Mouse (Mus musculus) ES-Bruce4 (cell line): ENCODE measurements around the gene Ube4b. TPM values are rescaled to one million over a fixed set of nuclear protein-coding genes. Genes with fewer than 3 reads are reported as not detected.

ENCODE experiments used
- H3K27ac ChIP-seq: 2 replicates; pipeline ENCODE4 v1.5.1; 2012; ENCODE audit warnings: low read length, inconsistent platforms; ENCODE audit not compliant: insufficient read depth
- H3K27me3 ChIP-seq: 2 replicates; pipeline ENCODE4 v1.6.1; 2012; ENCODE audit warnings: mild to moderate bottlenecking, low read length, inconsistent platforms; ENCODE audit not compliant: control insufficient read depth, poor library complexity, insufficient read depth, severe bottlenecking
- H3K36me3 ChIP-seq: 2 replicates; pipeline ENCODE4 v1.6.1; 2012; ENCODE audit warnings: inconsistent platforms, mild to moderate bottlenecking, low read length, moderate library complexity; ENCODE audit not compliant: control insufficient read depth, poor library complexity, insufficient read depth, severe bottlenecking
- H3K4me1 ChIP-seq: one replicate; pipeline ENCODE4 v1.8.1; 2011; ENCODE audit warnings: low read length; ENCODE audit not compliant: control insufficient read depth, insufficient read depth
- H3K4me3 ChIP-seq: 2 replicates; pipeline ENCODE4 v1.5.1; 2011; ENCODE audit warnings: low read depth, mild to moderate bottlenecking, low read length
- H3K9ac ChIP-seq: 2 replicates; pipeline ENCODE4 v1.6.1; 2012; ENCODE audit warnings: low read depth, mild to moderate bottlenecking, inconsistent platforms; ENCODE audit not compliant: poor library complexity, severe bottlenecking
- H3K9me3 ChIP-seq: replicated peaks from 2 replicates; pipeline ENCODE4 v1.6.1; 2012; ENCODE audit warnings: mild to moderate bottlenecking, low read length, inconsistent platforms; ENCODE audit not compliant: control insufficient read depth, poor library complexity, insufficient read depth, severe bottlenecking
- CTCF ChIP-seq: IDR thresholded peaks from one replicate; pipeline ENCODE4 v1.8.1; 2011; ENCODE audit warnings: low read depth, low read length
- EP300 ChIP-seq: IDR thresholded peaks from 2 replicates; pipeline ENCODE4 v1.6.1; 2011; ENCODE audit warnings: low read depth, low read length; ENCODE audit not compliant: insufficient read depth
- POLR2A ChIP-seq: IDR thresholded peaks from one replicate; pipeline ENCODE4 v1.8.1; 2011; ENCODE audit warnings: low read length; ENCODE audit not compliant: insufficient read depth
- polyA plus RNA-seq: library from polyadenylated mRNA; stranded (reverse); fragments of >200 nt; gene quantifications from 2 replicates; pipeline ENCODE4 v1.2.4, GENCODE M21; 2011; ENCODE audit warnings: low read depth; ENCODE audit not compliant: missing spikeins, insufficient read depth, insufficient read length

Gene Ube4b
- polyA plus RNA-seq, 1 experiment, result 193 TPM

DNA sequence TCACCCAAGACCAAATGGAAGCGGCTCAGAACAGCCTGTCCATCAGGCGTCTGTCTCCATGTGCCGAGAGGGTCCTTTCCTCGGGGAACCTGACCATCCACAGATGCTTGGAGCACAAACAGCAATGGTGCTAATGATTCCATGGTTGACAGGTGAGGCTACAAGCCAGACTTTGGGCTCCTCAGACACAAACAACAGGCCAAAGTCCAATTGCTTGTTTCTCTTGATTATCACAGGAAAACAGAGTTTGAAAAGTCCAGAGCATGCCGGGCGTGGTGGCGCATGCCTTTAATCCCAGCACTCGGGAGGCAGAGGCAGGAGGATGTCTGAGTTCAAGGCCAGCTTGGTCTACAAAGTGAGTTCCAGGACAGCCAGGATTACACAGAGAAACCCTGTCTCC, 71.9 kb downstream of the Ube4b start:
- Histone ChIP-seq H3K27me3 (no peaks in the 10 kb centered on the region), H3K4me3 (no peak overlapping the region), H3K9me3 (no peaks in the 10 kb centered on the region), H3K9ac (no peak overlapping the region), H3K4me1 (no peaks in the 10 kb centered on the region), H3K27ac (no peak overlapping the region), H3K36me3 (peaks cover 52% of the 10 kb centered on the region)
- TF ChIP-seq POLR2A (no peak), CTCF (no peak), EP300 (no peak)

GRCm38 (mm10) chr4:149351596-149352150, 74.9 kb downstream of the Ube4b start:
- no peak overlapping the region for H3K27ac ChIP-seq
- peaks cover 59% of the 10 kb centered on the region for H3K36me3 ChIP-seq
- no peaks in the 10 kb centered on the region for H3K27me3 ChIP-seq
- no peaks in the 10 kb centered on the region for H3K4me1 ChIP-seq
- no peak for TF ChIP-seq CTCF
- no peak for TF ChIP-seq EP300
- no peak for TF ChIP-seq POLR2A
- H3K9me3 ChIP-seq, result no peaks in the 10 kb centered on the region
- no peak overlapping the region for H3K9ac ChIP-seq
- H3K4me3 ChIP-seq, result no peak overlapping the region

- H3K4me3 ChIP-seq, result no peak overlapping the region
- H3K27ac ChIP-seq, result no peak overlapping the region
- no peaks in the 10 kb centered on the region for H3K4me1 ChIP-seq
- H3K9me3 ChIP-seq, result no peaks in the 10 kb centered on the region
- H3K9ac ChIP-seq, result no peak overlapping the region
- H3K36me3 ChIP-seq, result peaks cover 52% of the 10 kb centered on the region
- no peak for TF ChIP-seq EP300
- no peak for TF ChIP-seq CTCF
- TF ChIP-seq POLR2A, result no peak
- no peaks in the 10 kb centered on the region for H3K27me3 ChIP-seq
These were observed 77.6 kb downstream of the Ube4b start for GRCm38 (mm10) chr4:149348963-149349362.

DNA sequence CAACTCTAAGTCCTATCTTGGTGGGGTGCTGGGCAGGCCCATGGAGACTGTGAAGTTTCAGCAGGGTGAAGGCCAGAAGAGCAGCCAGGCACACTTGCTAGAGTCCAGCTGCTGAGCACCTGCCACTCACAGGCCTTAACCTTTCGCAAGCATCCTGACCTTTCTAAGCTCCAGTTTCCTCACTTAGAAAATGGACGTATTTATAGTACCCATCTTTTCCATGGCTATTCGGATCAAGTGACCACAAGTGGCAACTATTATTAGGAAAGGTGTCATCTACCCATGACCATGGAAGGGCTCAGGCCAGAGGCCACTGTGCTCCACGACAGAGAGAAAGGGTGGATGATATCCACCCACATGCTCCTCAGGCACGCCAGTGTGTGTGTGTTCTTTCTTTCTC, 80.7 kb downstream of the Ube4b start:
- Histone ChIP-seq H3K27me3 (no peaks in the 10 kb centered on the region), H3K4me3 (no peak overlapping the region), H3K36me3 (peaks cover 50% of the 10 kb centered on the region), H3K4me1 (peaks cover 2% of the 10 kb centered on the region), H3K27ac (no peak overlapping the region), H3K9ac (no peak overlapping the region), H3K9me3 (no peaks in the 10 kb centered on the region)
- TF ChIP-seq POLR2A (no peak), EP300 (no peak), CTCF (no peak)

- no peak for TF ChIP-seq POLR2A
- no peak for TF ChIP-seq CTCF
- TF ChIP-seq EP300, result no peak
- Histone ChIP-seq H3K9ac (no peak overlapping the region), H3K4me1 (peaks cover 4% of the 10 kb centered on the region), H3K36me3 (peaks cover 39% of the 10 kb centered on the region), H3K4me3 (no peak overlapping the region), H3K27me3 (no peaks in the 10 kb centered on the region), H3K27ac (no peak overlapping the region), H3K9me3 (no peaks in the 10 kb centered on the region)
These were observed 82.2 kb downstream of the Ube4b start for GRCm38 (mm10) chr4:149344311-149344710.

- Histone ChIP-seq H3K4me3 (no peak overlapping the region), H3K4me1 (peaks cover 4% of the 10 kb centered on the region), H3K9ac (no peak overlapping the region), H3K9me3 (no peaks in the 10 kb centered on the region), H3K36me3 (peaks cover 28% of the 10 kb centered on the region), H3K27me3 (no peaks in the 10 kb centered on the region), H3K27ac (no peak overlapping the region)
- TF ChIP-seq EP300, result no peak
- TF ChIP-seq CTCF, result no peak
- no peak for TF ChIP-seq POLR2A
These were observed 85.9 kb downstream of the Ube4b start for GRCm38 (mm10) chr4:149340680-149341079.
